Mouse (Mus musculus): ENCODE data around the gene Pard3b. TPM values are rescaled to one million over a fixed set of nuclear protein-coding genes. Genes with fewer than 3 reads are reported as not detected.

Gene Pard3b
- polyA plus RNA-seq, 1 experiment from 2014 or later = 6.7 TPM

DNA sequence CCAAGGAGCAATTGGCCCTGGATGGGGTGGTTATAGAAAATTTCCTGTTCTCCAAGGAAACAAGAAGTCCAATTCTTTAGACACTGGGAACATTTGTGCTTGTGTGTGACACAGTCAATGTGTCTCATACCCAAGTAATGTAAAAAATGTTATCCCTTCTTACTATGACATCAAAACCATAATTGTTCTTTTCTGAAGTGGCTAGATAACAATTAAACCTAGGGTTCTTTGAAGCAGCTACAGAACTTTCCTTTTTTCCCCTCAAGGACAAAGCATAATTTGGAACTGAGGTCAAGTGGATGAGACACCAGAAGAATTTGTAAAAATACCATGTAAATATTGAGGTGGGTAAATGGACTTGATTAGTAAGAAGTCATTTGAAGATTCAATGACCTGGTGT is 140.1 kb downstream of the Pard3b start:
- H3K4me2 ChIP-seq = no peak overlapping the region
- H3K36me3 ChIP-seq (replicated peaks) = no peaks in the 10 kb centered on the region
- no peaks in the 10 kb centered on the region for H3K9me3 ChIP-seq
- H3K9ac ChIP-seq = no peak overlapping the region
- H3K27me3 ChIP-seq (replicated peaks) = no peaks in the 10 kb centered on the region
- H3K4me1 ChIP-seq = no peaks in the 10 kb centered on the region
- ATAC-seq (replicated peaks) = no peak
- no peak overlapping the region for H3K27ac ChIP-seq
- H3K4me3 ChIP-seq = no peak overlapping the region

DNA sequence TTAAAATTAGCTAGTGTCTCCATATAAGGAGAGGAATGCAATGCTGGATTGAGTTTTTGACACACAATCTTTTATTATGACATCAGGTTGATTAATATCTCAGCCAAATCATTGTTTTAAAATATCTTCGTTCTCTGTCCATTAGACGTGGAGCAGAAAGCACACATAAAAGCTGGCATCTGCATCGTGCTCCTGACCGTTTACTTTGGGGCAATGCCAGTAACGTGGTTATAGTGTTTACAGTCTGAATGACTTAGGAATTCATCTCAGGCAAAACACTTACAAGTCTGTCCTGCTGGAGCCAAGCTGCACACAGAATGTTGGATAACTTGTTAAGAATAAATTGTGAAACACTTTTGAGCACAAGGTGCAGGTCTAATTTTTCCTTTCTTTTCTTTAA is 141.3 kb downstream of the Pard3b start:
- no peak for ATAC-seq (replicated peaks)
- Histone ChIP-seq H3K4me2 (no peak overlapping the region), H3K9me3 (no peaks in the 10 kb centered on the region), H3K4me3 (no peak overlapping the region), H3K9ac (no peak overlapping the region), H3K27ac (no peak overlapping the region), H3K27me3 (replicated peaks) (no peaks in the 10 kb centered on the region), H3K4me1 (no peaks in the 10 kb centered on the region), H3K36me3 (replicated peaks) (no peaks in the 10 kb centered on the region)
- 69% methylated on average over 5 of the region's 5 CpGs for WGBS

DNA sequence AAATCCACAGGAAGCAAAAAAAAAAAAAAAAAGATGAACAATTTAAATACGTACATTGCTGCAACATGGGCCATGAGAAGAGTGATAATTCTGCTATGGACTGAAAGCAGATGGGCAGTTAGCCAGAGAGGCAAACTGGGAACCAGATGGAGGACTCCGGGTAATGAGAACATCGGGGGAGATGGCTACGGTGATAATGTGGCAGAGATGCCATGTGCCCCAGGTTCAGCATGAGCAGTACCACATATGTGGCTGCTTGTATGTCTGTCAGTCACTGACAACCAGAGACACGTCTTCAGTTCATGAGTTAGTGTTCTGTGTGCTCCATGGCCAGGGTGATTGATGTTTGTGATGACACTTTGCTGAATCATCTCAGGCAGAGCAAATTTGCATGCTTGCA is 157.7 kb downstream of the Pard3b start:
- Histone ChIP-seq H3K9me3 (no peaks in the 10 kb centered on the region), H3K4me2 (no peak overlapping the region), H3K9ac (no peak overlapping the region), H3K27me3 (replicated peaks) (no peaks in the 10 kb centered on the region), H3K27ac (no peak overlapping the region), H3K4me3 (no peak overlapping the region), H3K4me1 (no peaks in the 10 kb centered on the region), H3K36me3 (replicated peaks) (no peaks in the 10 kb centered on the region)
- 86% methylated on average over 5 of the region's 5 CpGs for WGBS
- no peak for ATAC-seq (replicated peaks)

DNA sequence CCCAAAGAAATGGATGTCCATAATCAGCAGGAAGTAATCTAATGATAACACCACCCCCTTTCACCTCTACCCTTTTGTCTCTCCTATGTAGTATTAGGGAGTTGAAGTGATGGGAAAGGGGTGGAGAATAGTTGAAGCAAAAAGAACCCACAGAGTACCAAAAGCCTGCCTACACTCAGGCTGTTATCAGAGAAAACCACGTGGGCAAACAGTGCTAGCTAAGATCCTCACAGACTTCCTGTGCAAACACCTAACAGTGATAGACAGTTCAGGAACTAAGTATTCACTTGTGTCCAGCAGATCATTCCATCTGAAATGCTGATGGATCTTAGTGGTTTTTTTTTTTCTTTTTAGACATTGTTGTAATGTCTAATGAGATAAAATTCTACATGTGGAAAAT is 181.6 kb downstream of the Pard3b start:
- Histone ChIP-seq H3K27ac (no peak overlapping the region), H3K4me2 (no peak overlapping the region), H3K4me3 (no peak overlapping the region), H3K9me3 (no peaks in the 10 kb centered on the region), H3K36me3 (replicated peaks) (no peaks in the 10 kb centered on the region), H3K4me1 (no peaks in the 10 kb centered on the region), H3K9ac (no peak overlapping the region), H3K27me3 (replicated peaks) (no peaks in the 10 kb centered on the region)
- no peak for ATAC-seq (replicated peaks)
- WGBS = 64% methylated on average over 1 of the region's 1 CpGs

DNA sequence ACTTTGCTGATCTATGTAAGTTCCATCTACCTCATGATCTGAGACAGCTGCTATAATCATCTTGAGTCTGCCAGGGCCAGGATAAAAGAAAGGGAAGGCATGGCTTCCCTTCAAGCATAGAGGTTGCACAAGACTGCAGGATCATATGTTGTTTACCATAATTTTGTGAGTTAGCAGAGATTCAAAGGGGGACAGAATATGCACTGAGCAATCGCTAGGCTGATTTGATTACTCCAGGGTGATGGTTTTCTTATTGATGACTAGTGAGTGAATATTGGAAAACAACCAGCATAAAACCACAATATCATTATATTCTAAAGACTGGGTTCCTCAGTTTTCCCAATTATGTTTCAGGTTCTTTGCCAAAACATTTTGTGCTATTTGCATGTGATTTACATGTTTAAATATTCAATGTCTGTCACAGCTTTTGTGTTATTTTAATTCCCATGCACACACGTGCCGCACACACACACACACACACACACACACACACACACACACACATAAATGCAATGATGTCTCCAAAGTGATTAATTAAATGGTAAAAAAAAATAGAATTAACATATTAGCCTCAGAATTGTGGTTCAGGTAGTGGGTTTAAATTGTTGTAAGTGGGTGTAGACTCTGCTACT is 187.1 kb downstream of the Pard3b start:
- no peak overlapping the region for H3K4me2 ChIP-seq
- H3K4me1 ChIP-seq = no peaks in the 10 kb centered on the region
- H3K9ac ChIP-seq = no peak overlapping the region
- H3K27me3 ChIP-seq (replicated peaks) = no peaks in the 10 kb centered on the region
- H3K27ac ChIP-seq = no peak overlapping the region
- no peaks in the 10 kb centered on the region for H3K9me3 ChIP-seq
- 80% methylated on average over 3 of the region's 3 CpGs for whole genome bisulfite sequencing
- no peak overlapping the region for H3K4me3 ChIP-seq
- H3K36me3 ChIP-seq (replicated peaks) = no peaks in the 10 kb centered on the region
- ATAC-seq (replicated peaks) = no peak

DNA sequence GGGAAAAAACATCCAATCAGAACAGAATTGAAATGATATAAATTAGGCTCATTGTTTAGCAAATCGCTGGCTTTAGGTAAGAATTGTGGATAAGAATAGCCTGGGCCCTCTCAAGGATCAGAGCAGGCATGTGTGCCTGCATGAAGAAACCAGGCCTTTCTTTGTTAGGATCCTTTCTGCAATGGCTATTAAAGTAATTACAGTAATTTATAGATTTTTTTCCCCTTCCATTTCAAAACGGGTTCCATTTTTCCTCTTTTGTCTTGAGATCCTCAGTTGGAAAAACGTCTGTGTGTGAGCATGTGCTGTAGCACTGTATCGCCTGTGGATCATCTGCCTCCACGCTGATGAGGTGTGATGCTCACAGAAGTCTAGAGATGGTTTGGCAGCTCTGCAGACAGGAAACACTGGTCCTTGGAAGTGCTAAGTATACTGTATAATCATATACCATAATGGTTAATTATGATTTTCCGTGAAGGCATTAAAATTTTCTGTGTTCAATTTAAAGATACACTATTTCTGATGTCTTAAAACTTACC is 198.5 kb downstream of the Pard3b start:
- Histone ChIP-seq H3K4me1 (no peaks in the 10 kb centered on the region), H3K9me3 (no peaks in the 10 kb centered on the region), H3K36me3 (replicated peaks) (no peaks in the 10 kb centered on the region), H3K4me2 (no peak overlapping the region), H3K9ac (no peak overlapping the region), H3K4me3 (no peak overlapping the region), H3K27ac (no peak overlapping the region), H3K27me3 (replicated peaks) (no peaks in the 10 kb centered on the region)
- WGBS = 77% methylated on average over 6 of the region's 6 CpGs
- no peak for ATAC-seq (replicated peaks)

DNA sequence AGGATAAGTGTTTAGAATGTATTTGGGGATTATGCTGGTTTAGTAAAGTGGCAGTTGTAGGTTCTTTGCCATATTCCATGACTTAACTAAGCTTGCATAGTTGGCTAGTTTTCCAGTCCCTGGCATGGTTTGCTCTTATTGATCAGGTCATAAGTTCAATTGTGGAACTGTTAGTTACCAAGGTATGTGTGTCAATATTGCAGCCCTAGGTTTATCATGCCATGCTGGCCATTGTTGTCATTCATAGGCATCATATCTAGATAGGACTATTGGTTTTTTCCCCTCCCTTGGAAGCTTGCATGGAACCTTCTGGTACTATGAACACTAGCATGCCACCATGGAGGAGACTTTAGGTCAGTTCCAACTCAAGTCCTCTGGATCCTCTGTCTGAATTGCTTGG is 208.0 kb downstream of the Pard3b start:
- ATAC-seq (replicated peaks) = no peak
- Histone ChIP-seq H3K9me3 (no peaks in the 10 kb centered on the region), H3K4me2 (no peak overlapping the region), H3K9ac (no peak overlapping the region), H3K27ac (no peak overlapping the region), H3K4me1 (peaks cover 6% of the 10 kb centered on the region; the same call in 1 of the 2 replicates), H3K4me3 (no peak overlapping the region), H3K27me3 (replicated peaks) (no peaks in the 10 kb centered on the region), H3K36me3 (replicated peaks) (no peaks in the 10 kb centered on the region)

DNA sequence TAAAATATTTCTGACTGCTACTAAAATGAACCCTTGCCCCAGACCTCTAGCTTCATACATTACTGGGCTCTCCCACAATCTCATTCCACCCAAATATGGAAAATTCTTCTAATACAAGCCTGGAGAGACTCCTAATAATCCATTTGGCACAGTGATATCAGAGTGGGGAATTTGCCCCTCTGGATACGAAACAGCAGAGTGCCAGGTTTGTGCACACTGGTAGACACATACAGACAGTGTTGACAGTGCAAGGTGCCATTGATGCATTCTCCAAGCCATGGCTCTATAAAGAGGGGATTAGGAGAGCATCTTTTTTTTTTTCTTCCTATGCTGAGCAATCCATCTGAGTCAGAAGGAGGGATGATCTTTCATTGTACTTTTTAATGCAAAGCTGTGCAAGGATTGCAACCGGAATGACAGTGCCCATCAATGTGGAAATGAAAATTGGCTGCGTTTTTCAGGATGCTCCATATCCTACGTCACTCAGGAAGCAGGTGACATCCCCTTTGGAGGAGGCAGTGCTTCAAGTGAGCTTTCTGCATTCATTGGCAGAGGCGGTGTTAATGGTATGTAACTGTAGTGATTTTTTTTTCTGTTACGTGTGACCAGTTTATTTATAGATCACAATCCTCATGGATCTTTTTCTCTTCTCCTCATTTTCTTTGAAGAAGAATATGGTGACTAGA is 210.5 kb downstream of the Pard3b start:
- Histone ChIP-seq H3K27ac (peak overlapping the region; percentile 42; the same call in 1 of the 2 replicates), H3K9ac (no peak overlapping the region), H3K27me3 (replicated peaks) (no peaks in the 10 kb centered on the region), H3K4me2 (no peak overlapping the region), H3K9me3 (no peaks in the 10 kb centered on the region), H3K4me1 (peaks cover 6% of the 10 kb centered on the region; the same call in 1 of the 2 replicates), H3K36me3 (replicated peaks) (no peaks in the 10 kb centered on the region), H3K4me3 (no peak overlapping the region)
- ATAC-seq (replicated peaks) = no peak
- WGBS = 63% methylated on average over 6 of the region's 6 CpGs

DNA sequence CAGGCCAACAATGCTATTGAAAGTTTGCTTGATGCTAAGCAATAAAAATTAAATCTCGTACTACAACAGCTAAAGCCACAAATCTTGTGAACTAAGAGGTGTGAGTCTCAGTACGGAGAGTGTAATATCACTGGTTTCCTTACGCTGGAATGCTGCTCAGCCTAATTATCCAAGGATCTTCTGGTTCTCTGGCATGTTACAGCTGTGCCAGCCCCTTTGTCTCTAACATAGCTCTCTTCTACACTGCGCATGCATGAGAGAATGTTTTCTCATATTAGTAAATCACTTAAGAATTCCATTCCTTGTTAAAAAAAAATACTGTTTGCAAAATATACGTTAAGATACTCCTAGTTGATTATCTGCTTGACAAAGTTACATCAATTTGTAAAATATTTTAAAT is 211.8 kb downstream of the Pard3b start:
- 70% methylated on average over 5 of the region's 5 CpGs for WGBS

DNA sequence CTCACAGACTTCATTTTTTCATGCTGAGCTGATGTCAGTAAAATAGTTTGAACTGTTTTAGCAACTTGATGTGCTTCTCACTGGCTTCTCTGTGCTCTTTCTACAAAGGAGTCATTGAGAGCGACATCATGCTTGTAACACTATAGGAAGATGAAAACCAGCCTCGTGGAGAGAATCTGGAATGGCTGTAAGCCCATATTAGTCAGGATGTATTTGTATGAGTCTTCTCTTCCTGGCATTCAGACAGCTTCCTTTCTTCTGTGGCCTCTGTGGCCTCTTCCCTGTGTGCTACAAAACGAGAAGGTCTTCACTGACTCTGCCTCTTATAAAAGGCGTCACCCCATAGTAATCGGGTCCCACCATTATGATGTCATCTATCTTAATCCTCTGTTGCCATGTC is 212.6 kb downstream of the Pard3b start:
- H3K4me3 ChIP-seq = no peak overlapping the region
- no peak overlapping the region for H3K9ac ChIP-seq
- no peaks in the 10 kb centered on the region for H3K27me3 ChIP-seq (replicated peaks)
- H3K9me3 ChIP-seq = no peaks in the 10 kb centered on the region
- peaks cover 6% of the 10 kb centered on the region; the same call in 1 of the 2 replicates for H3K4me1 ChIP-seq
- no peak for ATAC-seq (replicated peaks)
- WGBS = 39% methylated on average over 5 of the region's 5 CpGs
- H3K36me3 ChIP-seq (replicated peaks) = no peaks in the 10 kb centered on the region
- H3K4me2 ChIP-seq = no peak overlapping the region
- no peak overlapping the region for H3K27ac ChIP-seq

More for the DNA sequence above, 211.8 kb downstream of the Pard3b start:
- no peak overlapping the region for H3K4me2 ChIP-seq
- no peak for ATAC-seq (replicated peaks)
- H3K4me3 ChIP-seq = no peak overlapping the region
- H3K9me3 ChIP-seq = no peaks in the 10 kb centered on the region
- no peaks in the 10 kb centered on the region for H3K36me3 ChIP-seq (replicated peaks)
- H3K27ac ChIP-seq = no peak overlapping the region
- no peaks in the 10 kb centered on the region for H3K27me3 ChIP-seq (replicated peaks)
- peaks cover 6% of the 10 kb centered on the region; the same call in 1 of the 2 replicates for H3K4me1 ChIP-seq
- no peak overlapping the region for H3K9ac ChIP-seq

DNA sequence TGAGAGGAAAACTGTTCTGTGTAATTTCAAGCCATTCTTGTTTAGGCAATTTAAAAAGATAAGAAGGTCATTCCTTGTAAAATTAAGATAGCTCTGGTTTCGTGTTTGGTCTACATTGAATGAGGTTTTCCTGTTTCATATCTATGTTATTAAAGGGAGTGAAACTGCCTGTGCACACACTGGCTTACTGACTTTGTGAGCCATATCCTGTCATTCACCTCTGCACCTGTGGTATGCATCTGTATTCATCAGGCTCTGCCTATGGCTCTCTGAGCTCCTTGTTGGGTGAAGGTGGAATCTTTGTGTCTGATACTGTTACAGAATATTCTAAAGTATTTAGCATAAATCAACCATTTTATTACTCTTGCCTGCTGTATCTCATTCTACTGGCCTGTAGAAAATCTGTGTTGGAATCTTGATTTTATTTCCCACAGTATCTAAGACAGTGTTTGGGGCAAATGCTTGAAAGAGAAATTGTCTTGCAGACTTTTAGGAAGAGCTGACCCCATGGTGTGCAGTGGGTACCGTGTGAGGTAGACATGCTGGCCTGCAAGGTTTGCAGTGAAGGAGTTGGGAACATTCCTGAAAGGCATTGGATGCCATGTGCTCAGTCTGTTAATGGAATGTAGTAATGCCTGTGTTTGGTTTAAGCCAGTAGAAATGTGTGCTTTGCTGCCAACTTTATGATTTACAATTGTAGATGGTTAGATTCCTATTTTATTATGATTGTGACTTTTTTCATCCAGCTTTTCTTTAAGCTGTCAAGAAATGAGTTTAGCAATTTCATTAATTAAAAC is 228.9 kb downstream of the Pard3b start:
- H3K27me3 ChIP-seq (replicated peaks) = no peaks in the 10 kb centered on the region
- 74% methylated on average over 2 of the region's 2 CpGs for WGBS
- no peak overlapping the region for H3K4me3 ChIP-seq
- H3K27ac ChIP-seq = no peak overlapping the region
- no peak overlapping the region for H3K9ac ChIP-seq
- no peaks in the 10 kb centered on the region for H3K9me3 ChIP-seq
- no peak overlapping the region for H3K4me2 ChIP-seq
- H3K36me3 ChIP-seq (replicated peaks) = no peaks in the 10 kb centered on the region
- no peaks in the 10 kb centered on the region for H3K4me1 ChIP-seq
- ATAC-seq (replicated peaks) = no peak

DNA sequence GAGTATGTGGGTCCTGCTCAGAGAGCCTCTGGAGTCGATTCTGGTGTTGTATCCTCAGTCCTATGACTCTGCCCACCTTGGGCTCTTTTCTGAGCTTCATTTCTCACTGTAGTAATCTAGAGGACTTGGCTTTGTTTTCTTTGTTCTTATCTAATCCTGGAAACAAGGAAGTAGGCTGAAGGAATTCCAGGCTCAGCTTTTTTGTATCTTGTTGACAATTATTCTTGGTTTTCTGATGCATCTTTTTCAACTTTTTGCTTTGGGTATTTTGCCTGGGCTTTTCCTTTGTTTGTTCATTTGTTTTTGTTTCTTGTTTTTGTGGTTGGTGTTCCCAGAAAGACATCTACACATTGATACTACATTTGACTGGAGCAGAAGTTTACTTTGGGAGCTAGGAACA is 236.3 kb downstream of the Pard3b start:
- ATAC-seq (replicated peaks) = no peak
- no peak overlapping the region for H3K27ac ChIP-seq
- peaks cover 4% of the 10 kb centered on the region; the same call in 1 of the 2 replicates for H3K4me1 ChIP-seq
- WGBS = 69% methylated on average over 1 of the region's 1 CpGs
- no peaks in the 10 kb centered on the region for H3K36me3 ChIP-seq (replicated peaks)
- H3K4me2 ChIP-seq = no peak overlapping the region
- H3K9ac ChIP-seq = no peak overlapping the region
- no peak overlapping the region for H3K4me3 ChIP-seq
- H3K27me3 ChIP-seq (replicated peaks) = no peaks in the 10 kb centered on the region
- H3K9me3 ChIP-seq = no peaks in the 10 kb centered on the region

Data from midbrain, embryonic 15.5 days (tissue).